Mouse (Mus musculus): ENCODE measurements around the gene Diaph3.

DNA sequence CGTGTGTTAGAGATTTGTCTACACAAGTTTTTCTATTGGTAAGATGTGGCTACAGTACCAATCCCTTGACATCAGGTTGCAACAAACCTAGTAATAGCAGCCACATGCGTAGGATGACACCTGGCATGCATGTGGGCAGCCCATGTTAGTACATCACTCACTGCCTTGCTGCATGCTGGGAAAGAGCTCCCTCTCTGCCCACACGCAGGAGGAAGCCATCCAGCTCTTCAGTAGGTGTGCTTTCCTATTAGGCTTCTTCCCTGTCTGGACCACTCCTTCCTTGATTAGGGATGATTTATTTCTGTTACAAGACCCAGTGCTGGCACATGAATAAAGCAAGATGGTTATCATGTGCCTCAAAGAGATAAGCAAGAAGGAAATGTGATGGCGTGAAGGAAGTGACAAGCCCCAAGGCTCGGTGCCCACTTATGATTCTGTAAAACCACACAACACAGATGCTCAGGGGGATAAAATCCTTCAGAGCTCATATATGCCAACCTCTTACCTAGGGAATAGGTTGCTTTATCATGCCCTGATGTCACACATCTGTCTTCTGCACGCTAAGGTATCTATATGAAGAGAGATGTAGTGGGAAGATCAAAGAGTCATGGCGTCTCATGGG lies 494.4 kb downstream of the Diaph3 start:
- TF ChIP-seq CTCF (IDR thresholded peaks at IDR 0.05; ENCODE audit: low read depth) (no peak), EP300 (IDR thresholded peaks at IDR 0.05; ENCODE audit: low read depth) (no peak)

Data from heart, postnatal 0 days (tissue).